Mouse (Mus musculus): ENCODE measurements around the gene Itga10. TPM values are rescaled to one million over a fixed set of nuclear protein-coding genes. Genes with fewer than 3 reads are reported as not detected.
A peak's percentile ranks its signal among the peaks of the same experiment; 100 is the strongest.
"Not testable (repeated sequence)": the region's sequence is repeated elsewhere in the genome, so short reads cannot be mapped to it uniquely, and the experiment has no call there.

Itga10 gene
- polyA plus RNA-seq, 1 experiment from 2014 or later = 0.61 TPM

GRCm38 (mm10) chr3:96647365-96647764 is 2.0 kb downstream of the Itga10 start:
- WGBS = 80% methylated on average over 3 of the region's 3 CpGs
- Histone ChIP-seq H3K9me3 (ENCODE audit: control insufficient read depth, low read length) (no peaks in the 10 kb centered on the region), H3K36me3 (ENCODE audit: control insufficient read depth, insufficient read depth, low read length) (peaks cover 19% of the 10 kb centered on the region), H3K27me3 (replicated peaks; ENCODE audit: control insufficient read depth, insufficient read depth, low read length) (no peaks in the 10 kb centered on the region), H3K4me2 (ENCODE audit: low read length) (no peak overlapping the region), H3K9ac (ENCODE audit: low read length) (no peak overlapping the region), H3K4me1 (replicated peaks; ENCODE audit: control insufficient read depth, insufficient read depth, low read length) (no peaks in the 10 kb centered on the region), H3K4me3 (ENCODE audit: low read depth, low read length) (no peak overlapping the region), H3K27ac (ENCODE audit: low read depth) (no peak overlapping the region)
- DNase-seq (ENCODE audit: low spot score) (no peak), ATAC-seq (replicated peaks; ENCODE audit: low FRiP score, low TSS enrichment, low read depth) (no peak)

GRCm38 (mm10) chr3:96660901-96661300 is 15.5 kb downstream of the Itga10 start:
- DNase-seq (ENCODE audit: low spot score) = no peak
- ATAC-seq (replicated peaks; ENCODE audit: low FRiP score, low TSS enrichment, low read depth) = no peak
- no peaks in the 10 kb centered on the region for H3K36me3 ChIP-seq (ENCODE audit: control insufficient read depth, insufficient read depth, low read length)
- peaks cover 5% of the 10 kb centered on the region for H3K4me1 ChIP-seq (replicated peaks; ENCODE audit: control insufficient read depth, insufficient read depth, low read length)
- no peak overlapping the region for H3K27ac ChIP-seq (ENCODE audit: low read depth)
- no peaks in the 10 kb centered on the region for H3K27me3 ChIP-seq (replicated peaks; ENCODE audit: control insufficient read depth, insufficient read depth, low read length)
- H3K9ac ChIP-seq (ENCODE audit: low read length) = no peak overlapping the region
- no peak overlapping the region for H3K4me2 ChIP-seq (ENCODE audit: low read length)
- no peaks in the 10 kb centered on the region for H3K9me3 ChIP-seq (ENCODE audit: control insufficient read depth, low read length)
- H3K4me3 ChIP-seq (ENCODE audit: low read depth, low read length) = no peak overlapping the region
- WGBS = 82% methylated on average over 2 of the region's 2 CpGs

GRCm38 (mm10) chr3:96662731-96663316 is 17.4 kb downstream of the Itga10 start:
- H3K4me3 ChIP-seq (ENCODE audit: low read depth, low read length) = no peak overlapping the region
- H3K4me2 ChIP-seq (ENCODE audit: low read length) = peak overlapping the region; percentile 49
- H3K9me3 ChIP-seq (ENCODE audit: control insufficient read depth, low read length) = no peaks in the 10 kb centered on the region
- H3K36me3 ChIP-seq (ENCODE audit: control insufficient read depth, insufficient read depth, low read length) = no peaks in the 10 kb centered on the region
- no peaks in the 10 kb centered on the region for H3K27me3 ChIP-seq (replicated peaks; ENCODE audit: control insufficient read depth, insufficient read depth, low read length)
- no peak for DNase-seq (ENCODE audit: low spot score)
- 48% methylated on average over 8 of the region's 8 CpGs for WGBS
- no peak for ATAC-seq (replicated peaks; ENCODE audit: low FRiP score, low TSS enrichment, low read depth)
- peaks cover 5% of the 10 kb centered on the region for H3K4me1 ChIP-seq (replicated peaks; ENCODE audit: control insufficient read depth, insufficient read depth, low read length)
- H3K9ac ChIP-seq (ENCODE audit: low read length) = no peak overlapping the region
- H3K27ac ChIP-seq (ENCODE audit: low read depth) = peak overlapping the region; percentile 25; the same call in 1 of the 2 replicates

- Histone ChIP-seq H3K36me3 (ENCODE audit: control insufficient read depth, insufficient read depth, low read length) (no peaks in the 10 kb centered on the region), H3K4me2 (ENCODE audit: low read length) (peak overlapping the region; percentile 49), H3K4me3 (ENCODE audit: low read depth, low read length) (peak overlapping the region; percentile 9; the same call in 1 of the 2 replicates), H3K9me3 (ENCODE audit: control insufficient read depth, low read length) (no peaks in the 10 kb centered on the region), H3K9ac (ENCODE audit: low read length) (no peak overlapping the region; the same call in 1 of the 2 replicates), H3K27ac (ENCODE audit: low read depth) (peak overlapping the region; percentile 25; the same call in 1 of the 2 replicates), H3K27me3 (replicated peaks; ENCODE audit: control insufficient read depth, insufficient read depth, low read length) (no peaks in the 10 kb centered on the region), H3K4me1 (replicated peaks; ENCODE audit: control insufficient read depth, insufficient read depth, low read length) (peaks cover 5% of the 10 kb centered on the region)
- 6% methylated on average over 15 of the region's 18 CpGs for WGBS
- peak; percentile 96 for DNase-seq (ENCODE audit: low spot score)
- ATAC-seq (replicated peaks; ENCODE audit: low FRiP score, low TSS enrichment, low read depth) = peak; percentile 86
Measured at GRCm38 (mm10) chr3:96663432-96664239, 18.3 kb downstream of the Itga10 start.

- not testable (repeated sequence) for H3K27ac ChIP-seq (ENCODE audit: low read depth); H3K36me3 ChIP-seq (ENCODE audit: control insufficient read depth, insufficient read depth, low read length); H3K4me3 ChIP-seq (ENCODE audit: low read depth, low read length); H3K27me3 ChIP-seq (replicated peaks; ENCODE audit: control insufficient read depth, insufficient read depth, low read length); H3K9me3 ChIP-seq (ENCODE audit: control insufficient read depth, low read length); H3K4me2 ChIP-seq (ENCODE audit: low read length); DNase-seq (ENCODE audit: low spot score); ATAC-seq (replicated peaks; ENCODE audit: low FRiP score, low TSS enrichment, low read depth); H3K4me1 ChIP-seq (replicated peaks; ENCODE audit: control insufficient read depth, insufficient read depth, low read length); H3K9ac ChIP-seq (ENCODE audit: low read length)
- WGBS = 91% methylated on average over 7 of the region's 7 CpGs
Measured at GRCm38 (mm10) chr3:96665732-96666363, 20.5 kb downstream of the Itga10 start.

GRCm38 (mm10) chr3:96666916-96667315 is 21.5 kb downstream of the Itga10 start:
- H3K4me2 ChIP-seq (ENCODE audit: low read length) = no peak overlapping the region
- no peak overlapping the region for H3K27ac ChIP-seq (ENCODE audit: low read depth)
- H3K36me3 ChIP-seq (ENCODE audit: control insufficient read depth, insufficient read depth, low read length) = no peaks in the 10 kb centered on the region
- H3K9me3 ChIP-seq (ENCODE audit: control insufficient read depth, low read length) = no peaks in the 10 kb centered on the region
- no peaks in the 10 kb centered on the region for H3K27me3 ChIP-seq (replicated peaks; ENCODE audit: control insufficient read depth, insufficient read depth, low read length)
- ATAC-seq (replicated peaks; ENCODE audit: low FRiP score, low TSS enrichment, low read depth) (no peak), DNase-seq (ENCODE audit: low spot score) (no peak)
- H3K4me3 ChIP-seq (ENCODE audit: low read depth, low read length) = no peak overlapping the region
- peaks cover 8% of the 10 kb centered on the region for H3K4me1 ChIP-seq (replicated peaks; ENCODE audit: control insufficient read depth, insufficient read depth, low read length)
- no peak overlapping the region for H3K9ac ChIP-seq (ENCODE audit: low read length)
- 87% methylated on average over 5 of the region's 5 CpGs for WGBS

- DNase-seq (ENCODE audit: low spot score) (no peak), ATAC-seq (replicated peaks; ENCODE audit: low FRiP score, low TSS enrichment, low read depth) (no peak)
- Histone ChIP-seq H3K27ac (ENCODE audit: low read depth) (no peak overlapping the region), H3K9me3 (ENCODE audit: control insufficient read depth, low read length) (no peaks in the 10 kb centered on the region), H3K4me3 (ENCODE audit: low read depth, low read length) (no peak overlapping the region), H3K9ac (ENCODE audit: low read length) (no peak overlapping the region), H3K4me2 (ENCODE audit: low read length) (no peak overlapping the region), H3K4me1 (replicated peaks; ENCODE audit: control insufficient read depth, insufficient read depth, low read length) (peaks cover 8% of the 10 kb centered on the region), H3K36me3 (ENCODE audit: control insufficient read depth, insufficient read depth, low read length) (no peaks in the 10 kb centered on the region), H3K27me3 (replicated peaks; ENCODE audit: control insufficient read depth, insufficient read depth, low read length) (no peaks in the 10 kb centered on the region)
- WGBS = 38% methylated on average over 1 of the region's 1 CpGs
Measured at GRCm38 (mm10) chr3:96667316-96667715, 21.9 kb downstream of the Itga10 start.

- Histone ChIP-seq H3K9ac (ENCODE audit: low read length) (no peak overlapping the region), H3K27ac (ENCODE audit: low read depth) (no peak overlapping the region), H3K4me3 (ENCODE audit: low read depth, low read length) (no peak overlapping the region), H3K4me2 (ENCODE audit: low read length) (no peak overlapping the region), H3K36me3 (ENCODE audit: control insufficient read depth, insufficient read depth, low read length) (no peaks in the 10 kb centered on the region), H3K9me3 (ENCODE audit: control insufficient read depth, low read length) (no peaks in the 10 kb centered on the region), H3K27me3 (replicated peaks; ENCODE audit: control insufficient read depth, insufficient read depth, low read length) (no peaks in the 10 kb centered on the region), H3K4me1 (replicated peaks; ENCODE audit: control insufficient read depth, insufficient read depth, low read length) (peaks cover 3% of the 10 kb centered on the region; the same call in 1 of the 2 replicates)
- ATAC-seq (replicated peaks; ENCODE audit: low FRiP score, low TSS enrichment, low read depth) (no peak), DNase-seq (ENCODE audit: low spot score) (no peak)
- 93% methylated on average over 5 of the region's 5 CpGs for WGBS
Measured at GRCm38 (mm10) chr3:96668424-96669067, 23.2 kb downstream of the Itga10 start.
